Mouse (Mus musculus) CH12.LX (cell line): ENCODE measurements around the gene Grb10. TPM values are rescaled to one million over a fixed set of nuclear protein-coding genes. Genes with fewer than 3 reads are reported as not detected.

Experiments used
- DNase-seq: peaks from one replicate; pipeline ENCODE4 v3.0.0-alpha.2; 2013; ENCODE audit errors: extremely low read depth
- H3K27ac ChIP-seq: 2 replicates; pipeline ENCODE4 v1.5.1; 2012; ENCODE audit warnings: low read depth, mild to moderate bottlenecking, control low read depth, moderate library complexity; ENCODE audit not compliant: insufficient read depth
- H3K27me3 ChIP-seq: replicated peaks from 2 replicates; pipeline ENCODE3; 2012; ENCODE audit warnings: inconsistent platforms
- H3K36me3 ChIP-seq, 2 experiments: replicated peaks in 1 of 2; 2 replicates each; pipeline versions ENCODE3 to v1.6.1; 2012; ENCODE audit warnings: inconsistent platforms in 1 of 2, low read length in 1 of 2, mild to moderate bottlenecking in 1 of 2, mixed read lengths in 1 of 2, moderate library complexity in 1 of 2; ENCODE audit not compliant: control insufficient read depth in 1 of 2, insufficient read depth in 1 of 2
- H3K4me1 ChIP-seq, 2 experiments: 2 replicates each; pipeline ENCODE4 v1.6.1; 2012; ENCODE audit warnings: inconsistent platforms in 1 of 2, moderate library complexity in 1 of 2; ENCODE audit not compliant: insufficient read depth in 2 of 2, control insufficient read depth in 1 of 2
- H3K4me2 ChIP-seq: 2 replicates; pipeline ENCODE4 v1.6.1; 2012; ENCODE audit warnings: low read depth, mild to moderate bottlenecking, control low read depth; ENCODE audit not compliant: poor library complexity, insufficient read depth, severe bottlenecking
- H3K4me3 ChIP-seq, 3 experiments: fragments of 150-350 bp in 1 of 3; sonication (generic) in 1 of 3; replicated peaks in 1 of 3; 2 replicates each; pipeline versions ENCODE3 to v1.5.1; 2011 to 2012; ENCODE audit warnings: low read depth in 2 of 3, low read length in 2 of 3, mild to moderate bottlenecking in 2 of 3, moderate library complexity in 2 of 3, control low read depth in 1 of 3, improper control_type of control experiment in 1 of 3, inconsistent platforms in 1 of 3, mixed read lengths in 1 of 3; ENCODE audit not compliant: poor library complexity in 1 of 3
- H3K79me2 ChIP-seq: replicated peaks from 2 replicates; pipeline ENCODE4 v1.6.1; 2012; ENCODE audit warnings: mild to moderate bottlenecking, moderate library complexity; ENCODE audit not compliant: control insufficient read depth, poor library complexity, insufficient read depth, severe bottlenecking; ENCODE audit errors: extremely low read depth
- H3K9ac ChIP-seq: 2 replicates; pipeline ENCODE4 v1.6.1; 2012; ENCODE audit warnings: low read depth, mild to moderate bottlenecking, control low read depth, moderate library complexity; ENCODE audit not compliant: insufficient read depth
- H3K9me3 ChIP-seq: replicated peaks from 2 replicates; pipeline ENCODE3; 2012; ENCODE audit warnings: low read length, inconsistent platforms, mixed read lengths
- CHD2 ChIP-seq: IDR thresholded peaks from 2 replicates; pipeline ENCODE4 v1.6.1; 2011; ENCODE audit warnings: low read length, improper control_type of control experiment
- CTCF ChIP-seq, 2 experiments: IDR thresholded peaks in 1 of 2; conservative IDR thresholded peaks in 1 of 2; 2 replicates each; pipeline ENCODE4 v1.5.1; 2011 to 2012; ENCODE audit warnings: low read depth in 2 of 2, low read length in 2 of 2, improper control_type of control experiment in 1 of 2, inconsistent platforms in 1 of 2, mild to moderate bottlenecking in 1 of 2, moderate library complexity in 1 of 2
- ELF1 ChIP-seq: IDR thresholded peaks from 2 replicates; pipeline ENCODE4 v1.6.1; 2014; ENCODE audit warnings: low read depth, mild to moderate bottlenecking, inconsistent platforms, low read length, improper control_type of control experiment
- EP300 ChIP-seq: IDR thresholded peaks from 2 replicates; pipeline ENCODE4 v1.6.1; 2011; ENCODE audit warnings: low read length, improper control_type of control experiment
- HCFC1 ChIP-seq: IDR thresholded peaks from 2 replicates; pipeline ENCODE4 v1.6.1; 2012; ENCODE audit warnings: low read depth, mild to moderate bottlenecking, inconsistent platforms, low read length, improper control_type of control experiment
- IRF4 ChIP-seq: IDR thresholded peaks from 2 replicates; pipeline ENCODE4 v1.6.1; 2014; ENCODE audit warnings: low read depth, mild to moderate bottlenecking, inconsistent platforms, low read length, improper control_type of control experiment
- JUN ChIP-seq: IDR thresholded peaks from 2 replicates; pipeline ENCODE4 v1.6.1; 2011; ENCODE audit warnings: low read depth, mild to moderate bottlenecking, low read length, improper control_type of control experiment, moderate library complexity; ENCODE audit not compliant: insufficient read depth
- KAT2A ChIP-seq: IDR thresholded peaks from 2 replicates; pipeline ENCODE4 v1.6.1; 2012; ENCODE audit warnings: low read length, improper control_type of control experiment, inconsistent platforms; ENCODE audit not compliant: insufficient replicate concordance
- MAFK ChIP-seq: IDR thresholded peaks from 2 replicates; pipeline ENCODE4 v1.6.1; 2011; ENCODE audit warnings: low read length, improper control_type of control experiment; ENCODE audit not compliant: insufficient replicate concordance
- MAX ChIP-seq: IDR thresholded peaks from 2 replicates; pipeline ENCODE4 v1.6.1; 2011; ENCODE audit warnings: low read length, improper control_type of control experiment
- MAZ ChIP-seq: IDR thresholded peaks from 2 replicates; pipeline ENCODE4 v1.6.1; 2012; ENCODE audit warnings: low read depth, mild to moderate bottlenecking, inconsistent platforms, low read length, improper control_type of control experiment, moderate library complexity
- MEF2A ChIP-seq: IDR thresholded peaks from 2 replicates; pipeline ENCODE4 v1.6.1; 2014; ENCODE audit warnings: low read depth, mild to moderate bottlenecking, inconsistent platforms, low read length, improper control_type of control experiment, borderline replicate concordance
- MYC ChIP-seq: IDR thresholded peaks from 2 replicates; pipeline ENCODE4 v1.6.1; 2011; ENCODE audit warnings: low read depth, mild to moderate bottlenecking, improper control_type of control experiment, low read length
- NELFE ChIP-seq: IDR thresholded peaks from 2 replicates; pipeline ENCODE4 v1.6.1; 2011; ENCODE audit warnings: low read depth, low read length, improper control_type of control experiment
- NRF1 ChIP-seq: IDR thresholded peaks from 2 replicates; pipeline ENCODE4 v1.6.1; 2014; ENCODE audit warnings: low read depth, mild to moderate bottlenecking, inconsistent platforms, low read length, improper control_type of control experiment, moderate library complexity
- PAX5 ChIP-seq: IDR thresholded peaks from 2 replicates; pipeline ENCODE4 v1.6.1; 2012; ENCODE audit warnings: low read length, inconsistent platforms, mixed read lengths
- POLR2AphosphoS2 ChIP-seq: IDR thresholded peaks from 2 replicates; pipeline ENCODE4 v1.6.1; 2011; ENCODE audit warnings: low read depth, low read length, improper control_type of control experiment
- RAD21 ChIP-seq: IDR thresholded peaks from 2 replicates; pipeline ENCODE4 v1.6.1; 2011; ENCODE audit warnings: low read depth, mild to moderate bottlenecking, low read length, improper control_type of control experiment, moderate library complexity
- SMC3 ChIP-seq: IDR thresholded peaks from 2 replicates; pipeline ENCODE4 v1.6.1; 2011; ENCODE audit warnings: low read depth, low read length, improper control_type of control experiment
- TCF12 ChIP-seq: IDR thresholded peaks from 2 replicates; pipeline ENCODE4 v1.6.1; 2014; ENCODE audit warnings: low read depth, mild to moderate bottlenecking, inconsistent platforms, low read length, improper control_type of control experiment
- USF1 ChIP-seq: IDR thresholded peaks from 2 replicates; pipeline ENCODE4 v1.6.1; 2014; ENCODE audit warnings: low read depth, mild to moderate bottlenecking, inconsistent platforms, low read length, improper control_type of control experiment
- ZKSCAN1 ChIP-seq: IDR thresholded peaks from 2 replicates; pipeline ENCODE4 v1.6.1; 2012; ENCODE audit warnings: low read depth, inconsistent platforms, low read length, improper control_type of control experiment, borderline replicate concordance
- ZNF384 ChIP-seq: IDR thresholded peaks from 2 replicates; pipeline ENCODE4 v1.6.1; 2012; ENCODE audit warnings: low read depth, low read length, improper control_type of control experiment, inconsistent platforms
- dilution Hi-C: fragments of 300-500 bp; cut with MboI; formaldehyde crosslinking; loops from 2 replicates; pipeline ENCODE4 v1.14.3; 2020; ENCODE audit warnings: low sequenced_read_pairs; ENCODE audit not compliant: extremely low pct_unique_long_range_greater_than_20kb, extremely low pct_ligation_motif_present
- in situ Hi-C: fragments of 300-500 bp; cut with MboI; formaldehyde crosslinking; loops from 3 replicates; pipeline ENCODE4 v1.14.3; 2019; ENCODE audit warnings: low sequenced_read_pairs, low pct_ligation_motif_present, low pct_unique_long_range_greater_than_20kb, mixed read lengths
- polyA plus RNA-seq: library from polyadenylated mRNA; unstranded; fragments of >175 nt; gene quantifications from 2 replicates; pipeline ENCODE4 v1.2.1, GENCODE M21; 2012; ENCODE audit warnings: low read depth; ENCODE audit not compliant: insufficient read length
- total RNA-seq, 2 experiments: library from RNA; depleted of rRNA; stranded (reverse); fragments of 300-350 nt in 1 of 2; fragments of >200 nt in 1 of 2; gene quantifications; 2 replicates each; pipeline ENCODE4 v1.2.3; 2012 to 2014

Grb10 gene
- total and polyA plus RNA-seq, 3 experiments, result 38.4 to 189 (median 137) TPM

GRCm38 (mm10) chr11:11995371-11995770 is 43.1 kb downstream of the Grb10 start:
- no peak overlapping the region for H3K27ac ChIP-seq
- H3K9ac ChIP-seq, result no peak overlapping the region
- no peaks in the 10 kb centered on the region for H3K36me3 ChIP-seq
- dilution Hi-C loops, result no loop called here
- H3K79me2 ChIP-seq, result no peaks in the 10 kb centered on the region
- TF ChIP-seq PAX5 (no peak), MAZ (no peak), NRF1 (no peak), ZKSCAN1 (no peak), HCFC1 (no peak), MEF2A (no peak), CTCF (conservative IDR thresholded peaks at IDR 0.05 in 1 of 2, IDR thresholded peaks at IDR 0.05 in 1 of 2; ENCODE audit: low read depth in 2 of 2, low read length in 2 of 2) (no peak), POLR2AphosphoS2 (no peak), IRF4 (no peak), MYC (no peak), RAD21 (no peak), CHD2 (no peak), MAX (no peak), KAT2A (no peak), ZNF384 (no peak), EP300 (no peak), JUN (no peak)
- no peak overlapping the region for H3K4me2 ChIP-seq
- H3K4me1 ChIP-seq, result no peaks in the 10 kb centered on the region
- no peak overlapping the region for H3K4me3 ChIP-seq
- no peak for DNase-seq
- in situ Hi-C loops, result loop anchor here (25.0 kb wide), 1 partner anchor 292 kb away; no protein-coding TSS in a partner anchor
- no peaks in the 10 kb centered on the region for H3K27me3 ChIP-seq
- H3K9me3 ChIP-seq, result no peaks in the 10 kb centered on the region

GRCm38 (mm10) chr11:11993807-11994206 is 44.7 kb downstream of the Grb10 start:
- Histone ChIP-seq H3K4me3 (no peak overlapping the region), H3K9ac (no peak overlapping the region), H3K27me3 (no peaks in the 10 kb centered on the region), H3K4me2 (no peak overlapping the region), H3K36me3 (no peaks in the 10 kb centered on the region), H3K4me1 (no peaks in the 10 kb centered on the region), H3K27ac (no peak overlapping the region), H3K79me2 (no peaks in the 10 kb centered on the region), H3K9me3 (no peaks in the 10 kb centered on the region)
- dilution Hi-C loops, result no loop called here
- TF ChIP-seq NELFE (no peak), SMC3 (no peak), JUN (no peak), ZNF384 (no peak), ZKSCAN1 (no peak), MYC (no peak), ELF1 (no peak), PAX5 (no peak), IRF4 (no peak), USF1 (no peak), TCF12 (no peak), CTCF (conservative IDR thresholded peaks at IDR 0.05 in 1 of 2, IDR thresholded peaks at IDR 0.05 in 1 of 2; ENCODE audit: low read depth in 2 of 2, low read length in 2 of 2) (no peak), MAFK (no peak)
- in situ Hi-C loops, result loop anchor here (25.0 kb wide), 1 partner anchor 293 kb away; no protein-coding TSS in a partner anchor
- DNase-seq, result no peak
